Mouse (Mus musculus) kidney, adult 9 months (tissue): ENCODE results near the gene Ccdc146.

Experiments used
- DNase-seq: peaks from one replicate; pipeline ENCODE4 v3.0.0; 2022

The Ccdc146 gene

GRCm38 (mm10) chr5:21263202-21264055 lies 161.0 kb downstream of the Ccdc146 start:
- no peak for DNase-seq

GRCm38 (mm10) chr5:21261202-21261844 lies 163.2 kb downstream of the Ccdc146 start:
- DNase-seq: peak; percentile 22

GRCm38 (mm10) chr5:21260746-21261145 lies 163.7 kb downstream of the Ccdc146 start:
- DNase-seq: no peak

GRCm38 (mm10) chr5:21257806-21258205 lies 166.7 kb downstream of the Ccdc146 start:
- peak; percentile 9 for DNase-seq

- DNase-seq: no peak
Observed at GRCm38 (mm10) chr5:21257126-21257525, 167.4 kb downstream of the Ccdc146 start.

GRCm38 (mm10) chr5:21255551-21256132 lies 168.8 kb downstream of the Ccdc146 start:
- no peak for DNase-seq

GRCm38 (mm10) chr5:21254731-21255525 lies 169.5 kb downstream of the Ccdc146 start:
- DNase-seq: no peak

GRCm38 (mm10) chr5:21248834-21249233 lies 175.6 kb downstream of the Ccdc146 start:
- DNase-seq: no peak

- no peak for DNase-seq
Observed at GRCm38 (mm10) chr5:21247916-21248315, 176.6 kb downstream of the Ccdc146 start.

GRCm38 (mm10) chr5:21246794-21247193 lies 177.7 kb downstream of the Ccdc146 start:
- no peak for DNase-seq

GRCm38 (mm10) chr5:21245241-21245640 lies 179.2 kb downstream of the Ccdc146 start:
- DNase-seq: no peak

GRCm38 (mm10) chr5:21244575-21244974 lies 179.9 kb downstream of the Ccdc146 start:
- no peak for DNase-seq
